Comparison of ENCODE assay signal across 32 mouse cellular contexts in genomic region chr9:121598106-121598505, GRCm38 (mm10). TPM values are rescaled to one million over a fixed set of nuclear protein-coding genes. Genes with fewer than 3 reads are reported as not detected.
DNase-seq lines count a peak whose midpoint lies in the region; ATAC-seq and TF ChIP-seq lines count a peak whose summit lies in the region.
"Had no signal": no experiment of that assay in that cellular context is flagged by ENCODE, and none has a peak within 500 bp of the region (broad histone marks: within the 10 kb centered on the region; RNA-seq: fewer than 3 reads in every experiment).

No protein-coding gene starts in this region.

- peak; percentile 54 for DNase-seq in 3T3-L1 (ENCODE audit: low read depth, low spot score)
- peak; percentile 53 for DNase-seq in Muller cell, postnatal 12 days (ENCODE audit: inconsistent ontology term)
- peak; percentile 66 for DNase-seq in fibroblast of lung, adult 2 months (ENCODE audit: low read depth)
- no peak for DNase-seq in thymus, postnatal 14 days
- no peak for DNase-seq in layer of hippocampus, adult 11-12 months (ENCODE audit: low spot score)
- DNase-seq in lung, adult 18-20 months, result no peak
- DNase-seq: adrenal gland, adult 8-10 months; adrenal gland, postnatal 14 days; adrenal gland, postnatal 36 days; B cell, adult 2 months; cerebellum, adult 11 months; cerebellum, adult 18-20 months; cerebellum, adult 8-10 months; cerebellum, adult 9-11 months; cerebellum, postnatal 14 days; cerebellum, postnatal 36 days; embryo, embryonic 11 days had no signal

- WGBS in midbrain, embryonic 16.5 days, result 76% methylated on average over 2 of the region's 2 CpGs

- H3K36me3 ChIP-seq in midbrain, embryonic 16.5 days (ENCODE audit: control insufficient read depth, insufficient read depth, low read length), result no peaks in the 10 kb centered on the region
- H3K36me3 ChIP-seq: embryonic facial prominence, embryonic 13.5 days; embryonic facial prominence, embryonic 15.5 days; forebrain, embryonic 10.5 days; forebrain, embryonic 12.5 days; G1E had no signal

- TF ChIP-seq POLR2A in bone marrow macrophage, adult 2 months (IDR thresholded peaks at IDR 0.05; ENCODE audit: borderline replicate concordance, low read depth, low read length), result no peak

- H3K9me3 ChIP-seq in midbrain, embryonic 16.5 days (replicated peaks; ENCODE audit: control insufficient read depth, low read length, poor library complexity, severe bottlenecking), result no peaks in the 10 kb centered on the region
- H3K9me3 ChIP-seq: embryonic facial prominence, embryonic 13.5 days; embryonic facial prominence, embryonic 15.5 days; forebrain, embryonic 10.5 days; forebrain, embryonic 12.5 days; G1E had no signal

- H3K27me3 ChIP-seq in midbrain, embryonic 16.5 days (ENCODE audit: control insufficient read depth, insufficient read depth, low read depth, low read length), result no peaks in the 10 kb centered on the region
- H3K27me3 ChIP-seq: CH12.LX; embryonic facial prominence, embryonic 13.5 days; embryonic facial prominence, embryonic 15.5 days had no signal

- H3K4me3 ChIP-seq in bone marrow macrophage, adult 2 months (ENCODE audit: insufficient read depth, low read length), result peak overlapping the region; percentile 11
- H3K4me3 ChIP-seq in midbrain, embryonic 16.5 days (ENCODE audit: low read depth, low read length), result no peak overlapping the region
- H3K4me3 ChIP-seq: embryonic facial prominence, embryonic 13.5 days; embryonic facial prominence, embryonic 15.5 days; forebrain, embryonic 10.5 days; forebrain, embryonic 12.5 days had no signal

- no peak for ATAC-seq in midbrain, embryonic 16.5 days
- ATAC-seq: activated CD4-positive, CD25-positive, alpha-beta regulatory T cell, adult 4 months; CD4-positive, CD25-positive, alpha-beta regulatory T cell, adult 4 months; forebrain, embryonic 14.5 days; forebrain, embryonic 16.5 days; Patski had no signal

- H3K9ac ChIP-seq in midbrain, embryonic 16.5 days (ENCODE audit: low read depth, low read length), result no peak overlapping the region
- H3K9ac ChIP-seq: embryonic facial prominence, embryonic 13.5 days; embryonic facial prominence, embryonic 15.5 days; forebrain, embryonic 12.5 days had no signal

- peaks cover 83% of the 10 kb centered on the region for H3K4me1 ChIP-seq in bone marrow macrophage, adult 2 months (ENCODE audit: control insufficient read depth, insufficient read depth, low read length)
- H3K4me1 ChIP-seq in midbrain, embryonic 16.5 days (ENCODE audit: control insufficient read depth, insufficient read depth, low read length), result peaks cover 6% of the 10 kb centered on the region; the same call in 1 of the 2 replicates

- H3K4me2 ChIP-seq in midbrain, embryonic 16.5 days (ENCODE audit: low read length), result no peak overlapping the region
- H3K4me2 ChIP-seq: embryonic facial prominence, embryonic 13.5 days; embryonic facial prominence, embryonic 15.5 days; forebrain, embryonic 12.5 days had no signal

- TF ChIP-seq CTCF in bone marrow macrophage, adult 2 months (IDR thresholded peaks at IDR 0.05; ENCODE audit: low read depth, low read length), result no peak

- H3K27ac ChIP-seq in bone marrow macrophage, adult 2 months (ENCODE audit: insufficient read depth, low read depth, low read length), result peak overlapping the region; percentile 95
- no peak overlapping the region for H3K27ac ChIP-seq in midbrain, embryonic 16.5 days (ENCODE audit: low read length)
- H3K27ac ChIP-seq: embryonic facial prominence, embryonic 13.5 days; embryonic facial prominence, embryonic 15.5 days; forebrain, embryonic 10.5 days; forebrain, embryonic 12.5 days had no signal

RNA-seq across cellular contexts. Expression of gene Lyzl4, which starts 43.8 kb away (rescaled TPM):
- polyA plus RNA-seq in bone marrow macrophage, adult 2 months (2012; ENCODE audit: insufficient read depth, insufficient read length, missing spikeins), result 11.5 and 11.8 TPM in 2 replicates
- polyA plus RNA-seq in midbrain, embryonic 16.5 days (2015; fragmentation: Nextera tagmentation; extraction: Ambion mirVana), result not detected in 2 replicates
- polyA plus RNA-seq: activated CD4-positive, CD25-positive, alpha-beta regulatory T cell, adult 4 months; brain, embryonic 14.5 days; CD4-positive, CD25-positive, alpha-beta regulatory T cell, adult 4 months; embryonic facial prominence, embryonic 11.5 days; forebrain, embryonic 10.5 days; forebrain, embryonic 12.5 days; forebrain, embryonic 16.5 days; G1E; Patski had no signal

RNA-seq across cellular contexts. Expression of gene Vipr1, which starts 44.4 kb away (rescaled TPM):
- 4.1 and 4.8 TPM in 2 replicates for polyA plus RNA-seq in bone marrow macrophage, adult 2 months (2012; ENCODE audit: insufficient read depth, insufficient read length, missing spikeins)
- polyA plus RNA-seq in midbrain, embryonic 16.5 days (2015; fragmentation: Nextera tagmentation; extraction: Ambion mirVana), result 0.15 and 0.53 TPM in 2 replicates
- polyA plus RNA-seq: G1E, Patski had no signal

Comparison
In these comparisons a context has a peak if more than half of its experiments do, and no peak if none do; other contexts are left out.
1. DNase-seq: peak in 3T3-L1 (single experiment), Muller cell, postnatal 12 days (single experiment) and fibroblast of lung, adult 2 months (single experiment); none in thymus, postnatal 14 days (single experiment), layer of hippocampus, adult 11-12 months (single experiment) and lung, adult 18-20 months (0 of 2).
2. RNA of gene Lyzl4, which starts 43.8 kb away (polyA plus RNA-seq): 11.5 to 11.8 TPM in bone marrow macrophage, adult 2 months; not detected in midbrain, embryonic 16.5 days; every median in the first group is over 10 times any median in the second.